Comparison of ENCODE assay signal across 8 mouse cellular contexts in the genomic region with DNA sequence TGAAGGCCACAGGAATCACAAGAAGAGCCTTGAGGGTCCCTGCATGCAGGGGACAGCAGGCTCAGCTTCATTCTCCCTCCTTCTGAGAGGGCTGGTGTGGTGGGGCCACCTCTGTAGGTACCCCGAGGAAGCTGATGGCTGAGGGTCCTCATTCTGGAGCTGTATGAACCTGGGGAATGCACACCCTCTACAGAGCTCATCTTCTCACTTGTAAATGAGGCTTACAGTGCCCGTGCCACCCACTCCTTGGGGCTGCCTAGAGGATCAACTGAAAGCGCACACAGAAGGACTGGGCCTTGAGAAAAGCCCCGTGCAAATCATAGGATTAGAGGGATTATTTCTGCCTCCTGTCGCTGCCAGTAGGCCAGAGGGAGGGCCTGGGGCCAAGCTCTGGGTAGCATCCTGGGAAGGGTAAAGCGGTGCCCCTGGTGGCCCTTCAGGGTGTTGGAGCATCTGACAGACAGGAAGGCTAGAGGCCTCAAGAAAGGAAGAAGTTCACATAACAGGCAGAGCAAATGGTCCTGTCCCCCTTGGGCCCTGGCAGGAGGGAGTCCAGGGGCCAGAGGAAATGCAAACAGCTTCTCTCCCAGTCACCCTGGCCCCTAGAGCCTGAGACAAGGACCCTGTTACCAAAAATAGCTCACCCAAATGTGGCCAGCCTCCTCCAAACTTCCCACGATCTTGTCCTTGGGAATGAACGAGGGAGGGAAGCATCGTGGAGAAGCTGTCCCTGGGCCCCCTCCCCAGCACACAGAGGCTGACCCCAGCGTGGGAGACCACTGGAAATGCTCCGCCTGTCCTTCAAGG. TPM values are rescaled to one million over a fixed set of nuclear protein-coding genes. Genes with fewer than 3 reads are reported as not detected.
DNase-seq lines count a peak whose midpoint lies in the region; ATAC-seq and TF ChIP-seq lines count a peak whose summit lies in the region.

No protein-coding gene starts in this region.

- peak in 1 of 2 experiments; percentile 36; a peak in 2 of 4 replicates for TF ChIP-seq CTCF in CH12.LX (conservative IDR thresholded peaks at IDR 0.05 in 1 of 2, IDR thresholded peaks at IDR 0.05 in 1 of 2; ENCODE audit: low read depth in 2 of 2, low read length in 2 of 2)
- no peak for TF ChIP-seq CTCF in thymus, adult 2 months (IDR thresholded peaks at IDR 0.05; ENCODE audit: borderline replicate concordance, control insufficient read depth, extremely low read depth, insufficient read depth, low read length, poor library complexity)

- H3K27me3 ChIP-seq in CH12.LX (replicated peaks): no peaks in the 10 kb centered on the region
- H3K27me3 ChIP-seq in embryonic facial prominence, embryonic 15.5 days: no peaks in the 10 kb centered on the region
- H3K27me3 ChIP-seq in limb, embryonic 12.5 days: no peaks in the 10 kb centered on the region
- H3K27me3 ChIP-seq in stomach, embryonic 16.5 days (ENCODE audit: control insufficient read depth, insufficient read depth, low read length): no peaks in the 10 kb centered on the region
- H3K27me3 ChIP-seq in thymus, adult 2 months (ENCODE audit: control insufficient read depth, insufficient read depth, low read length): no peaks in the 10 kb centered on the region

- no peak for TF ChIP-seq POLR2A in CH12.LX (IDR thresholded peaks at IDR 0.05; ENCODE audit: low read depth, low read length)
- TF ChIP-seq POLR2A in thymus, adult 2 months (IDR thresholded peaks at IDR 0.05; ENCODE audit: control insufficient read depth, extremely low read depth, insufficient read depth, low read length, poor library complexity): no peak

- no peak for DNase-seq in frontal cortex, postnatal 14 days (ENCODE audit: low spot score in 2 of 2)
- peak; percentile 31 for DNase-seq in CH12.LX (ENCODE audit: extremely low read depth)
- no peak for DNase-seq in spleen, postnatal 14 days (ENCODE audit: low spot score in 2 of 2)
- DNase-seq in thymus, adult 2 months: no peak

- H3K4me3 ChIP-seq in CH12.LX (replicated peaks in 1 of 3; ENCODE audit: low read depth in 2 of 3, low read length in 2 of 3, poor library complexity in 1 of 3): no peak overlapping the region
- no peak overlapping the region for H3K4me3 ChIP-seq in embryonic facial prominence, embryonic 15.5 days (replicated peaks)
- no peak overlapping the region for H3K4me3 ChIP-seq in limb, embryonic 12.5 days (replicated peaks)
- no peak overlapping the region for H3K4me3 ChIP-seq in stomach, embryonic 16.5 days (replicated peaks; ENCODE audit: low read length)
- H3K4me3 ChIP-seq in thymus, adult 2 months (ENCODE audit: control insufficient read depth, insufficient read depth, low read length): no peak overlapping the region

- no peak overlapping the region for H3K27ac ChIP-seq in CH12.LX (ENCODE audit: insufficient read depth, low read depth)
- peak overlapping the region; percentile 92 for H3K27ac ChIP-seq in embryonic facial prominence, embryonic 15.5 days (replicated peaks)
- H3K27ac ChIP-seq in limb, embryonic 12.5 days: peak overlapping the region; percentile 97
- peak overlapping the region; percentile 62 for H3K27ac ChIP-seq in stomach, embryonic 16.5 days (ENCODE audit: low read length)
- H3K27ac ChIP-seq in thymus, adult 2 months (ENCODE audit: control insufficient read depth, insufficient read depth, low read length): no peak overlapping the region

- H3K9ac ChIP-seq in CH12.LX (ENCODE audit: insufficient read depth, low read depth): no peak overlapping the region
- H3K9ac ChIP-seq in embryonic facial prominence, embryonic 15.5 days: no peak overlapping the region
- no peak overlapping the region; the same call in 1 of the 2 replicates for H3K9ac ChIP-seq in limb, embryonic 12.5 days (replicated peaks)
- peak overlapping the region; percentile 26; the same call in 1 of the 2 replicates for H3K9ac ChIP-seq in stomach, embryonic 16.5 days (ENCODE audit: low read length)

- no peaks in the 10 kb centered on the region for H3K9me3 ChIP-seq in CH12.LX (replicated peaks; ENCODE audit: low read length)
- H3K9me3 ChIP-seq in embryonic facial prominence, embryonic 15.5 days (replicated peaks): no peaks in the 10 kb centered on the region
- H3K9me3 ChIP-seq in limb, embryonic 12.5 days: no peaks in the 10 kb centered on the region
- no peaks in the 10 kb centered on the region for H3K9me3 ChIP-seq in stomach, embryonic 16.5 days (replicated peaks; ENCODE audit: control insufficient read depth, low read length)

- no peak; the same call in none of the 2 replicates for TF ChIP-seq RAD21 in CH12.LX (IDR thresholded peaks at IDR 0.05; ENCODE audit: low read depth, low read length)

- H3K4me1 ChIP-seq in CH12.LX (ENCODE audit: control insufficient read depth in 1 of 2, insufficient read depth in 2 of 2): peaks cover 0 to 22% of the 10 kb centered on the region in 2 experiments; a peak in 2 of 4 replicates
- peaks cover 81% of the 10 kb centered on the region for H3K4me1 ChIP-seq in embryonic facial prominence, embryonic 15.5 days
- H3K4me1 ChIP-seq in limb, embryonic 12.5 days (replicated peaks): peaks cover 87% of the 10 kb centered on the region
- H3K4me1 ChIP-seq in stomach, embryonic 16.5 days (ENCODE audit: control insufficient read depth, insufficient read depth, low read length): peaks cover 23% of the 10 kb centered on the region
- H3K4me1 ChIP-seq in thymus, adult 2 months (replicated peaks; ENCODE audit: control insufficient read depth, insufficient read depth, low read length): peaks cover 9% of the 10 kb centered on the region; the same call in 1 of the 2 replicates

- in situ Hi-C loops in CH12.LX (cut with MboI; ENCODE audit: low pct_ligation_motif_present, low pct_unique_long_range_greater_than_20kb, low sequenced_read_pairs): no loop called here

- H3K4me2 ChIP-seq in CH12.LX (ENCODE audit: insufficient read depth, low read depth, poor library complexity, severe bottlenecking): no peak overlapping the region
- H3K4me2 ChIP-seq in embryonic facial prominence, embryonic 15.5 days (replicated peaks): no peak overlapping the region; the same call in 1 of the 2 replicates
- no peak overlapping the region for H3K4me2 ChIP-seq in limb, embryonic 12.5 days
- no peak overlapping the region for H3K4me2 ChIP-seq in stomach, embryonic 16.5 days (ENCODE audit: low read depth, low read length)

- no peaks in the 10 kb centered on the region for H3K79me2 ChIP-seq in CH12.LX (replicated peaks; ENCODE audit: control insufficient read depth, extremely low read depth, insufficient read depth, poor library complexity, severe bottlenecking)

- WGBS in embryonic facial prominence, embryonic 15.5 days: 22% methylated on average over 11 of the region's 11 CpGs
- WGBS in limb, embryonic 12.5 days: 24% methylated on average over 11 of the region's 11 CpGs
- WGBS in stomach, embryonic 16.5 days: 32% methylated on average over 11 of the region's 11 CpGs
- 78% methylated on average over 11 of the region's 11 CpGs for WGBS in thymus, adult 2 months

- no peak for TF ChIP-seq EP300 in CH12.LX (IDR thresholded peaks at IDR 0.05; ENCODE audit: low read length)

- peak; percentile 36; the same call in 1 of the 2 replicates for ATAC-seq in frontal cortex, adult (ENCODE audit: low TSS enrichment)
- ATAC-seq in embryonic facial prominence, embryonic 15.5 days (ENCODE audit: insufficient number of reproducible peaks, low FRiP score, low TSS enrichment, low read depth): no peak
- no peak for ATAC-seq in limb, embryonic 12.5 days (ENCODE audit: insufficient number of reproducible peaks, insufficient read depth, low FRiP score, low TSS enrichment, low read depth)
- peak; percentile 6; the same call in 1 of the 2 replicates for ATAC-seq in stomach, embryonic 16.5 days (ENCODE audit: insufficient read depth, low FRiP score)

- peaks cover 62 to 90% of the 10 kb centered on the region in 2 experiments for H3K36me3 ChIP-seq in CH12.LX (replicated peaks in 1 of 2; ENCODE audit: control insufficient read depth in 1 of 2, insufficient read depth in 1 of 2, low read length in 1 of 2)
- H3K36me3 ChIP-seq in embryonic facial prominence, embryonic 15.5 days: peaks cover 22% of the 10 kb centered on the region; the same call in 1 of the 2 replicates
- peaks cover 40% of the 10 kb centered on the region for H3K36me3 ChIP-seq in limb, embryonic 12.5 days
- no peaks in the 10 kb centered on the region for H3K36me3 ChIP-seq in stomach, embryonic 16.5 days (ENCODE audit: control insufficient read depth, insufficient read depth, low read length)
- peaks cover 44% of the 10 kb centered on the region for H3K36me3 ChIP-seq in thymus, adult 2 months (ENCODE audit: control insufficient read depth, insufficient read depth, low read length)

- dilution Hi-C loops in CH12.LX (cut with MboI; ENCODE audit: extremely low pct_ligation_motif_present, extremely low pct_unique_long_range_greater_than_20kb, low sequenced_read_pairs): no loop called here

RNA-seq across cellular contexts. Expression of a gene that starts 16.2 kb away (rescaled TPM):
- total RNA-seq in CH12.LX (2012; rRNA removed) (80.4 and 81.8 TPM in 2 replicates), CH12.LX (2014; rRNA removed) (85.1 and 85.3 TPM in 2 replicates)
- 51.5 and 56.6 TPM in 2 replicates for polyA plus RNA-seq in CH12.LX (2012; ENCODE audit: insufficient read length, low read depth)
- polyA plus RNA-seq in embryonic facial prominence, embryonic 15.5 days (2015; fragmentation: Nextera tagmentation; extraction: Ambion mirVana): 61.2 and 62.6 TPM in 2 replicates
- polyA plus RNA-seq in limb, embryonic 12.5 days (2016; fragmentation: Nextera tagmentation; extraction: Ambion mirVana): 55.1 and 58.0 TPM in 2 replicates
- polyA plus RNA-seq in stomach, embryonic 16.5 days (2015; fragmentation: Nextera tagmentation; extraction: Ambion mirVana): 73.1 and 76.6 TPM in 2 replicates
- 18.3 and 19.7 TPM in 2 replicates for polyA plus RNA-seq in thymus, adult 2 months (2012; rRNA removed)

RNA-seq across cellular contexts. Expression of a gene that starts 16.2 kb away (rescaled TPM):
- total RNA-seq in CH12.LX (2012; rRNA removed) (1.4 and 2.0 TPM in 2 replicates), CH12.LX (2014; rRNA removed) (2.2 TPM in 2 replicates)
- 4.1 and 5.0 TPM in 2 replicates for polyA plus RNA-seq in CH12.LX (2012; ENCODE audit: insufficient read length, low read depth)
- 33.7 and 36.8 TPM in 2 replicates for polyA plus RNA-seq in embryonic facial prominence, embryonic 15.5 days (2015; fragmentation: Nextera tagmentation; extraction: Ambion mirVana)
- polyA plus RNA-seq in limb, embryonic 12.5 days (2016; fragmentation: Nextera tagmentation; extraction: Ambion mirVana): 29.4 and 30.4 TPM in 2 replicates
- polyA plus RNA-seq in stomach, embryonic 16.5 days (2015; fragmentation: Nextera tagmentation; extraction: Ambion mirVana): 18.3 and 18.4 TPM in 2 replicates
- 5.3 and 8.1 TPM in 2 replicates for polyA plus RNA-seq in thymus, adult 2 months (2012; rRNA removed)

RNA-seq across cellular contexts. Expression of a gene that starts 23.6 kb away (rescaled TPM):
- total RNA-seq in CH12.LX (2012; rRNA removed) (19.8 and 20.0 TPM in 2 replicates), CH12.LX (2014; rRNA removed) (5.7 and 6.1 TPM in 2 replicates)
- 40.2 and 43.2 TPM in 2 replicates for polyA plus RNA-seq in CH12.LX (2012; ENCODE audit: insufficient read length, low read depth)
- polyA plus RNA-seq in embryonic facial prominence, embryonic 15.5 days (2015; fragmentation: Nextera tagmentation; extraction: Ambion mirVana): 17.2 and 21.4 TPM in 2 replicates
- polyA plus RNA-seq in limb, embryonic 12.5 days (2016; fragmentation: Nextera tagmentation; extraction: Ambion mirVana): 18.6 and 19.6 TPM in 2 replicates
- 19.7 and 20.6 TPM in 2 replicates for polyA plus RNA-seq in stomach, embryonic 16.5 days (2015; fragmentation: Nextera tagmentation; extraction: Ambion mirVana)
- 391 and 423 TPM in 2 replicates for polyA plus RNA-seq in thymus, adult 2 months (2012; rRNA removed)

RNA-seq across cellular contexts. Expression of a gene that starts 31.2 kb away (rescaled TPM):
- total RNA-seq in CH12.LX (2012; rRNA removed) (152 and 158 TPM in 2 replicates), CH12.LX (2014; rRNA removed) (93.3 and 103 TPM in 2 replicates)
- polyA plus RNA-seq in CH12.LX (2012; ENCODE audit: insufficient read length, low read depth): 11.6 and 38.2 TPM in 2 replicates
- 83.4 and 107 TPM in 2 replicates for polyA plus RNA-seq in embryonic facial prominence, embryonic 15.5 days (2015; fragmentation: Nextera tagmentation; extraction: Ambion mirVana)
- 111 and 120 TPM in 2 replicates for polyA plus RNA-seq in limb, embryonic 12.5 days (2016; fragmentation: Nextera tagmentation; extraction: Ambion mirVana)
- 47.9 and 75.3 TPM in 2 replicates for polyA plus RNA-seq in stomach, embryonic 16.5 days (2015; fragmentation: Nextera tagmentation; extraction: Ambion mirVana)
- 35.7 and 40.4 TPM in 2 replicates for polyA plus RNA-seq in thymus, adult 2 months (2012; rRNA removed)

Comparison
In these comparisons a context has a peak if more than half of its experiments do, and no peak if none do; other contexts are left out.
1. ATAC-seq: peak in frontal cortex, adult (single experiment) and stomach, embryonic 16.5 days (single experiment); none in embryonic facial prominence, embryonic 15.5 days (single experiment) and limb, embryonic 12.5 days (single experiment).
2. H3K27ac ChIP-seq: peak in embryonic facial prominence, embryonic 15.5 days (single experiment), limb, embryonic 12.5 days (single experiment) and stomach, embryonic 16.5 days (single experiment); none in CH12.LX (single experiment) and thymus, adult 2 months (single experiment).